Mouse (Mus musculus) MEL (cell line): ENCODE measurements around the gene Wdr18. TPM values are rescaled to one million over a fixed set of nuclear protein-coding genes. Genes with fewer than 3 reads are reported as not detected.

Experiments used
- DNase-seq: peaks from one replicate; pipeline ENCODE4 v3.0.0; 2011; ENCODE audit warnings: low read depth, low spot score
- H3K27ac ChIP-seq: 2 replicates; pipeline ENCODE4 v1.5.1; 2012; ENCODE audit warnings: low read depth, mild to moderate bottlenecking, control low read depth, low read length, moderate library complexity; ENCODE audit not compliant: control insufficient read depth
- H3K27me3 ChIP-seq, 2 experiments: fragments of 150-350 bp in 1 of 2; sonication (generic) in 1 of 2; 2 replicates each; pipeline ENCODE4 v1.6.1; 2012; ENCODE audit warnings: low read length in 2 of 2, mild to moderate bottlenecking in 2 of 2, improper control_type of control experiment in 1 of 2, moderate library complexity in 1 of 2; ENCODE audit not compliant: insufficient read depth in 2 of 2, control insufficient read depth in 1 of 2
- H3K36me3 ChIP-seq, 2 experiments: 2 replicates each; pipeline ENCODE4 v1.6.1; 2012 to 2014; ENCODE audit warnings: low read length in 2 of 2, improper control_type of control experiment in 1 of 2, inconsistent platforms in 1 of 2, mild to moderate bottlenecking in 1 of 2; ENCODE audit not compliant: insufficient read depth in 2 of 2, control insufficient read depth in 1 of 2
- H3K4me1 ChIP-seq, 2 experiments: fragments of 150-350 bp in 1 of 2; sonication (generic) in 1 of 2; 2 replicates each; pipeline ENCODE4 v1.6.1; 2012; ENCODE audit warnings: low read length in 2 of 2, improper control_type of control experiment in 1 of 2, mild to moderate bottlenecking in 1 of 2; ENCODE audit not compliant: insufficient read depth in 2 of 2, control insufficient read depth in 1 of 2
- H3K4me3 ChIP-seq, 2 experiments: fragments of 150-350 bp in 1 of 2; sonication (generic) in 1 of 2; 2 replicates each; pipeline ENCODE4 v1.5.1; 2012; ENCODE audit warnings: low read depth in 2 of 2, low read length in 2 of 2, mild to moderate bottlenecking in 2 of 2, moderate library complexity in 2 of 2, control low read depth in 1 of 2, improper control_type of control experiment in 1 of 2; ENCODE audit not compliant: control insufficient read depth in 1 of 2, insufficient read depth in 1 of 2
- H3K79me2 ChIP-seq: 2 replicates; pipeline ENCODE4 v1.6.1; 2012; ENCODE audit warnings: mild to moderate bottlenecking, low read length, moderate library complexity; ENCODE audit not compliant: control insufficient read depth, poor library complexity, insufficient read depth
- H3K9ac ChIP-seq: 2 replicates; pipeline ENCODE4 v1.6.1; 2012; ENCODE audit warnings: low read depth, mild to moderate bottlenecking, control low read depth, low read length, moderate library complexity; ENCODE audit not compliant: control insufficient read depth, poor library complexity, severe bottlenecking
- H3K9me3 ChIP-seq: fragments of 150-350 bp; sonication (generic); replicated peaks from 2 replicates; pipeline ENCODE4 v1.6.1; 2012; ENCODE audit warnings: mild to moderate bottlenecking, low read length, improper control_type of control experiment, moderate library complexity; ENCODE audit not compliant: insufficient read depth
- BHLHE40 ChIP-seq: IDR thresholded peaks from 2 replicates; pipeline ENCODE4 v1.6.1; 2012; ENCODE audit warnings: low read depth, mild to moderate bottlenecking, inconsistent platforms, low read length, improper control_type of control experiment, borderline replicate concordance
- CHD2 ChIP-seq: IDR thresholded peaks from 2 replicates; pipeline ENCODE4 v1.6.1; 2011; ENCODE audit warnings: low read length, improper control_type of control experiment
- CTCF ChIP-seq, 3 experiments: IDR thresholded peaks in 2 of 3; conservative IDR thresholded peaks in 1 of 3; 2 replicates each; pipeline ENCODE4 v1.5.1; 2011 to 2012; ENCODE audit warnings: low read length in 3 of 3, low read depth in 2 of 3, mild to moderate bottlenecking in 2 of 3, improper control_type of control experiment in 1 of 3, inconsistent platforms in 1 of 3, mixed read lengths in 1 of 3, moderate library complexity in 1 of 3; ENCODE audit not compliant: control insufficient read depth in 1 of 3, insufficient read depth in 1 of 3, poor library complexity in 1 of 3, severe bottlenecking in 1 of 3
- ELF1 ChIP-seq: IDR thresholded peaks from 2 replicates; pipeline ENCODE4 v1.6.1; 2014; ENCODE audit warnings: low read depth, mild to moderate bottlenecking, inconsistent platforms, low read length, improper control_type of control experiment, moderate library complexity
- EP300 ChIP-seq, 2 experiments: IDR thresholded peaks; 2 replicates each; pipeline ENCODE4 v1.6.1; 2011; ENCODE audit warnings: improper control_type of control experiment in 2 of 2, low read length in 2 of 2, low read depth in 1 of 2, mild to moderate bottlenecking in 1 of 2
- ETS1 ChIP-seq: IDR thresholded peaks from 2 replicates; pipeline ENCODE4 v1.6.1; 2012; ENCODE audit warnings: low read depth, mild to moderate bottlenecking, inconsistent platforms, low read length, improper control_type of control experiment, moderate library complexity
- GATA1 ChIP-seq: IDR thresholded peaks from 2 replicates; pipeline ENCODE4 v1.6.1; 2011; ENCODE audit warnings: low read depth, low read length, improper control_type of control experiment
- HCFC1 ChIP-seq: IDR thresholded peaks from 2 replicates; pipeline ENCODE4 v1.6.1; 2012; ENCODE audit warnings: low read depth, mild to moderate bottlenecking, inconsistent platforms, low read length, improper control_type of control experiment, moderate library complexity
- MAFK ChIP-seq: IDR thresholded peaks from 2 replicates; pipeline ENCODE4 v1.6.1; 2011; ENCODE audit warnings: low read depth, mild to moderate bottlenecking, low read length, improper control_type of control experiment, borderline replicate concordance
- MAZ ChIP-seq: IDR thresholded peaks from 2 replicates; pipeline ENCODE4 v1.6.1; 2012; ENCODE audit warnings: low read depth, mild to moderate bottlenecking, inconsistent platforms, low read length, improper control_type of control experiment
- MXI1 ChIP-seq: IDR thresholded peaks from 2 replicates; pipeline ENCODE4 v1.6.1; 2011; ENCODE audit warnings: mild to moderate bottlenecking, low read depth, low read length, improper control_type of control experiment
- MYB ChIP-seq: IDR thresholded peaks from 2 replicates; pipeline ENCODE4 v1.6.1; 2011; ENCODE audit warnings: mild to moderate bottlenecking, low read depth, low read length, improper control_type of control experiment
- MYC ChIP-seq: IDR thresholded peaks from 2 replicates; pipeline ENCODE4 v1.6.1; 2011; ENCODE audit warnings: low read depth, mild to moderate bottlenecking, low read length, improper control_type of control experiment, moderate library complexity
- NRF1 ChIP-seq: IDR thresholded peaks from 2 replicates; pipeline ENCODE4 v1.6.1; 2014; ENCODE audit warnings: low read depth, mild to moderate bottlenecking, inconsistent platforms, low read length, improper control_type of control experiment, moderate library complexity; ENCODE audit not compliant: poor library complexity, insufficient read depth, severe bottlenecking
- POLR2A ChIP-seq, 2 experiments: IDR thresholded peaks; 2 replicates each; pipeline ENCODE4 v1.6.1; 2011 to 2012; ENCODE audit warnings: low read length in 2 of 2, mild to moderate bottlenecking in 2 of 2, control low read depth in 1 of 2, improper control_type of control experiment in 1 of 2, low read depth in 1 of 2, moderate library complexity in 1 of 2; ENCODE audit not compliant: control insufficient read depth in 1 of 2, insufficient read depth in 1 of 2, poor library complexity in 1 of 2
- POLR2AphosphoS2 ChIP-seq: IDR thresholded peaks from 2 replicates; pipeline ENCODE4 v1.6.1; 2011; ENCODE audit warnings: low read length, improper control_type of control experiment
- POLR2AphosphoS5 ChIP-seq: IDR thresholded peaks from 2 replicates; pipeline ENCODE4 v1.6.1; 2012; ENCODE audit warnings: low read depth, borderline replicate concordance, mild to moderate bottlenecking, inconsistent platforms, low read length, moderate library complexity, mixed read lengths
- RAD21 ChIP-seq: IDR thresholded peaks from 2 replicates; pipeline ENCODE4 v1.6.1; 2011; ENCODE audit warnings: mild to moderate bottlenecking, low read depth, low read length, improper control_type of control experiment
- SIN3A ChIP-seq: IDR thresholded peaks from 2 replicates; pipeline ENCODE4 v1.6.1; 2012; ENCODE audit warnings: low read length, improper control_type of control experiment, inconsistent platforms
- TAL1 ChIP-seq: IDR thresholded peaks from 2 replicates; pipeline ENCODE4 v1.6.1; 2012; ENCODE audit warnings: mild to moderate bottlenecking, inconsistent platforms, low read length, moderate library complexity, mixed read lengths
- TBP ChIP-seq: IDR thresholded peaks from 2 replicates; pipeline ENCODE4 v1.8.0; 2011; ENCODE audit warnings: low read depth, low read length, improper control_type of control experiment
- TCF12 ChIP-seq: IDR thresholded peaks from 2 replicates; pipeline ENCODE4 v1.6.1; 2014; ENCODE audit warnings: low read depth, mild to moderate bottlenecking, inconsistent platforms, low read length, improper control_type of control experiment, moderate library complexity
- UBTF ChIP-seq: IDR thresholded peaks from 2 replicates; pipeline ENCODE4 v1.6.1; 2012; ENCODE audit warnings: low read depth, mild to moderate bottlenecking, inconsistent platforms, low read length, improper control_type of control experiment, moderate library complexity, borderline replicate concordance; ENCODE audit not compliant: insufficient read depth
- USF1 ChIP-seq: IDR thresholded peaks from 2 replicates; pipeline ENCODE4 v1.6.1; 2014; ENCODE audit warnings: low read depth, mild to moderate bottlenecking, inconsistent platforms, low read length, improper control_type of control experiment, moderate library complexity
- ZC3H11A ChIP-seq: IDR thresholded peaks from 2 replicates; pipeline ENCODE4 v1.6.1; 2012; ENCODE audit warnings: low read depth, mild to moderate bottlenecking, inconsistent platforms, low read length, improper control_type of control experiment
- ZNF384 ChIP-seq: IDR thresholded peaks from 2 replicates; pipeline ENCODE4 v1.6.1; 2012; ENCODE audit warnings: low read depth, mild to moderate bottlenecking, inconsistent platforms, low read length, improper control_type of control experiment
- polyA plus RNA-seq, 2 experiments: library from polyadenylated mRNA; stranded (reverse) in 1 of 2; unstranded in 1 of 2; fragments of >175 nt in 1 of 2; fragments of >200 nt in 1 of 2; gene quantifications; 2 replicates each; pipeline versions ENCODE4 v1.2.1 to v1.2.4; 2012; ENCODE audit warnings: low replicate concordance in 2 of 2, low read depth in 1 of 2; ENCODE audit not compliant: insufficient read length in 2 of 2, insufficient read depth in 1 of 2, missing spikeins in 1 of 2
- total RNA-seq: library from RNA; depleted of rRNA; stranded (reverse); fragments of 300-350 nt; gene quantifications from 2 replicates; pipeline ENCODE4 v1.2.3, GENCODE M21; 2012

Gene Wdr18
- total and polyA plus RNA-seq, 3 experiments = 89.5 to 107 TPM; not detected in 1

DNA sequence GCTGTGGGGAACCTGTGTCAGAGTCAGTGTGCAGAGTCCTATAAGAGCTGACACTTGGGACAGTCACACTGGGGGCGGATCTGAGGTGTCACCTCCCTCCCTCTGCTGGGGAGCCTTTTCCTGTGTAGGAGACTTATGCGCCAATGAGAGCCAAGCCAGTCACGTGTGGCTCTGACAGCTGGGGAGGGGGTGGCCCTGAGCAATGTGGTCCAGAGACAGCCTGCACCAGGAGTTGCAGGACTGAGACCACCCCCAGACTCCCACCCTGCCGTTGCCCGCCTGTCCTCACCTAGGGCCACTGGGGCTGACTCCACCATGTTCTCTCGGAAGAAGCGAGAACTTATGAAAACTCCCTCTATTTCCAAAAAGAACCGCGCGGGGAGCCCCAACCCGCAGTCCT, 56.6 kb downstream of the Wdr18 start, which contains the start of gene Arhgap45 (continued):
- TF ChIP-seq POLR2A (IDR thresholded peaks at IDR 0.05; ENCODE audit: control insufficient read depth in 1 of 2, insufficient read depth in 1 of 2, low read depth in 1 of 2, low read length in 2 of 2, poor library complexity in 1 of 2) = peak in 1 of 2 experiments; percentile 62; a peak in 1 of 4 replicates
- TF ChIP-seq ZC3H11A = no peak

DNA sequence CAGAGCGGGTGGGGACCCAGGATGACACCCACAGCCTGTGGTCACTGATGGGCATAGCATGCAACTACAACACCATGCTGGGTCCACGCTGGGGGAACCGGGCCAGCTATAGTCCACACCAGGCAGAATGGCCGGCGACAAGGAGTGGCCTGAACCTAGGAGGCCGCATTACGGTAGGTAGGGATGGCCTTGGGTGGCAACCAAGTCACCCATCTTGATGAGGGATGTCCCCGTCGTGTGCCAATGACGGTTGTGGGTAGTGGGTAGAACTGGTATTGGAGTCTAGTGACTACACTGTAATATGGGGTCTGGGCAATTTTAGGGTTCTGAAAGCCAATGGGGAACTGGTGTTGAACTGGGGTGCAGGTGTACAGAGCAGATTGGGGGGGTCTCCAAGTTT, 57.0 kb downstream of the Wdr18 start:
- peaks cover 0 to 11% of the 10 kb centered on the region in 2 experiments; a peak in 3 of 4 replicates for H3K36me3 ChIP-seq
- TF ChIP-seq POLR2A (IDR thresholded peaks at IDR 0.05; ENCODE audit: control insufficient read depth in 1 of 2, insufficient read depth in 1 of 2, low read depth in 1 of 2, low read length in 2 of 2, poor library complexity in 1 of 2) (0 out of 4 replicates have a peak, but pooled peaks of 1 of the 2 experiments have one; percentile 10), ZNF384 (no peak), USF1 (no peak), POLR2AphosphoS2 (no peak), ELF1 (no peak), MYC (no peak; the same call in 1 of the 2 replicates), TAL1 (no peak)
- H3K79me2 ChIP-seq = peaks cover 12% of the 10 kb centered on the region
- peak; percentile 55 for DNase-seq
- H3K27ac ChIP-seq = peak overlapping the region; percentile 80
- H3K9ac ChIP-seq = peak overlapping the region; percentile 84
- H3K4me3 ChIP-seq = peak overlapping the region; percentile 74 to 98
- H3K9me3 ChIP-seq = no peaks in the 10 kb centered on the region
- H3K27me3 ChIP-seq = no peaks in the 10 kb centered on the region
- H3K4me1 ChIP-seq = peaks cover 10 to 19% of the 10 kb centered on the region in 2 experiments

DNA sequence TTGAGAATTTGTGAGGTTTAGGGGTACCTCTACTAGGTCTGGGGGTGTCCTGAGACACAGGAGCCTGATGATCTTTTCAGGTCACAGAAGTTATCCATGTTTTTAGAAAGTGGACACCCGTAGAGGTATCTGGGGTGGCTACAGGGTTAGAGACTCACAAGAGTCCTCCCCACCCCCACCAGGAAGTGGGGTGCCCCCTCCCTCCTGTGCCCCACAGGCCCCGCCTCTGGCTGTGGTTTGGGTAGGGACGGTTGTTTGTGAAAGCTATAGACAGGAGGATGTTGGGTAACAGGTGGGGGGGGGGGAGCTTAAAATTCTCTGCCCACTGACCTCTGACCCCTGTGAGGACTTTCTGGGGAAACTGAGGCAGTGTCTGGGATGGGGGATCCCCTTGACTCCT, 57.4 kb downstream of the Wdr18 start:
- peak overlapping the region; percentile 84 for H3K9ac ChIP-seq
- H3K36me3 ChIP-seq = peaks cover 0 to 11% of the 10 kb centered on the region in 2 experiments; a peak in 3 of 4 replicates
- DNase-seq = peak; percentile 80
- H3K4me1 ChIP-seq = peaks cover 10 to 19% of the 10 kb centered on the region in 2 experiments
- TF ChIP-seq POLR2AphosphoS5 (no peak), GATA1 (no peak), EP300 (IDR thresholded peaks at IDR 0.05; ENCODE audit: low read depth in 1 of 2, low read length in 2 of 2) (peak in 1 of 2 experiments; percentile 57; a peak in 1 of 4 replicates), MAZ (peak; percentile 98), ETS1 (0 out of 2 replicates have a peak, but pooled peaks have one; percentile 62), SIN3A (peak; percentile 48), POLR2AphosphoS2 (no peak), MAFK (no peak), MXI1 (0 out of 2 replicates have a peak, but pooled peaks have one; percentile 16), ELF1 (peak; percentile 94), NRF1 (no peak), HCFC1 (peak; percentile 65; the same call in 1 of the 2 replicates), CHD2 (peak; percentile 55), CTCF (IDR thresholded peaks at IDR 0.05 in 2 of 3, conservative IDR thresholded peaks at IDR 0.05 in 1 of 3; ENCODE audit: control insufficient read depth in 1 of 3, insufficient read depth in 1 of 3, low read depth in 2 of 3, low read length in 3 of 3, poor library complexity in 1 of 3, severe bottlenecking in 1 of 3) (no peak), BHLHE40 (0 out of 2 replicates have a peak, but pooled peaks have one; percentile 33), UBTF (no peak), TCF12 (peak; percentile 31; the same call in 1 of the 2 replicates), RAD21 (no peak), MYB (0 out of 2 replicates have a peak, but pooled peaks have one; percentile 9), TBP (no peak)
- H3K27ac ChIP-seq = peak overlapping the region; percentile 80
- H3K79me2 ChIP-seq = peaks cover 12% of the 10 kb centered on the region
- no peaks in the 10 kb centered on the region for H3K27me3 ChIP-seq
- no peaks in the 10 kb centered on the region for H3K9me3 ChIP-seq
- peak overlapping the region; percentile 74 to 98 for H3K4me3 ChIP-seq
